In the genomic region with DNA sequence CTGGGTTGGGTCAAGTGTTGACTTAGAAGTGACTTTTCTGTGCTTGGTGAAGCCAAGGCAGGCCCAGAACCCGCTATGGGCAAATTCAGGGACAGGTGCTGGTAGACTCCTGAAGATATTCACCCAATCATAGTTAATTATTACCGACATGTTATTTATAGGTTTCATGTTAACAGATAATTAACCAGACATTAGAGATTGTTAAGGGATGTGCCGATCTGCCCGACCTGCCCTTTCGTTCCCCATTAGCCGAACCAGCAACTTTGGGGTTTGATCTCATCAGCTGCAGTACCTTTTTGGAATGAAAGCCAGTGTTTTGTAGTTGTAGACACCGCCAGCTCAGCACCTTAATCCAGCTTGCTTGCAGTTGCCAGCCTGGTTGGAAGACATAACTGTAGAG, we compare ENCODE assay signal across 25 mouse cellular contexts. TPM values are rescaled to one million over a fixed set of nuclear protein-coding genes. Genes with fewer than 3 reads are reported as not detected.
A peak's percentile ranks its signal among the peaks of the same experiment; 100 is the strongest.
DNase-seq lines count a peak whose midpoint lies in the region; ATAC-seq lines count a peak whose summit lies in the region.
"Had no signal": no experiment of that assay in that cellular context is flagged by ENCODE, and none has a peak within 500 bp of the region (broad histone marks: within the 10 kb centered on the region; RNA-seq: fewer than 3 reads in every experiment).

No protein-coding gene starts in this region.

- WGBS in kidney, embryonic 15.5 days = 80% methylated on average over 7 of the region's 7 CpGs
- WGBS in embryonic facial prominence, embryonic 13.5 days = 68% methylated on average over 7 of the region's 7 CpGs

- no peaks in the 10 kb centered on the region for H3K36me3 ChIP-seq in kidney, embryonic 15.5 days
- H3K36me3 ChIP-seq in embryonic facial prominence, embryonic 13.5 days = no peaks in the 10 kb centered on the region
- H3K36me3 ChIP-seq: liver, embryonic 12.5 days; midbrain, embryonic 12.5 days; neural tube, embryonic 12.5 days had no signal

- H3K4me2 ChIP-seq in kidney, embryonic 15.5 days = no peak overlapping the region
- H3K4me2 ChIP-seq in embryonic facial prominence, embryonic 13.5 days = peak overlapping the region; percentile 92
- H3K4me2 ChIP-seq: liver, embryonic 12.5 days had no signal

- no peak overlapping the region for H3K27ac ChIP-seq in kidney, embryonic 15.5 days
- peak overlapping the region; percentile 56; the same call in 1 of the 2 replicates for H3K27ac ChIP-seq in embryonic facial prominence, embryonic 13.5 days
- H3K27ac ChIP-seq: left cerebral cortex, adult 2 months; liver, embryonic 12.5 days; midbrain, embryonic 12.5 days; neural tube, embryonic 12.5 days had no signal

- H3K9ac ChIP-seq in kidney, embryonic 15.5 days = no peak overlapping the region
- H3K9ac ChIP-seq in embryonic facial prominence, embryonic 13.5 days = peak overlapping the region; percentile 53
- H3K9ac ChIP-seq: forebrain, postnatal 0 days; liver, embryonic 12.5 days; liver, postnatal 0 days; midbrain, embryonic 12.5 days; neural tube, embryonic 12.5 days had no signal

- no peak overlapping the region for H3K4me3 ChIP-seq in kidney, embryonic 15.5 days (replicated peaks)
- H3K4me3 ChIP-seq in embryonic facial prominence, embryonic 13.5 days = peak overlapping the region; percentile 71
- H3K4me3 ChIP-seq: erythroblast, embryonic 14.5 days; left cerebral cortex, adult 2 months; liver, embryonic 12.5 days; midbrain, embryonic 12.5 days; myocyte had no signal

- H3K9me3 ChIP-seq in kidney, embryonic 15.5 days (replicated peaks) = no peaks in the 10 kb centered on the region
- no peaks in the 10 kb centered on the region for H3K9me3 ChIP-seq in embryonic facial prominence, embryonic 13.5 days
- H3K9me3 ChIP-seq: liver, embryonic 12.5 days; midbrain, embryonic 12.5 days; neural tube, embryonic 12.5 days had no signal

- H3K4me1 ChIP-seq in kidney, embryonic 15.5 days = peaks cover 57% of the 10 kb centered on the region
- H3K4me1 ChIP-seq in embryonic facial prominence, embryonic 13.5 days = peaks cover 59% of the 10 kb centered on the region

- no peak for ATAC-seq in kidney, embryonic 15.5 days (replicated peaks; ENCODE audit: low FRiP score)
- ATAC-seq in embryonic facial prominence, embryonic 13.5 days (ENCODE audit: insufficient number of reproducible peaks, insufficient read depth, low FRiP score, low TSS enrichment, low read depth) = no peak
- ATAC-seq: forebrain, postnatal 0 days; intestine, embryonic 16.5 days; liver, embryonic 12.5 days; liver, postnatal 0 days; Patski had no signal

- peak; percentile 80 for DNase-seq in kidney, adult 11 months
- DNase-seq in kidney, adult 8-10 months = peak; percentile 79 to 82
- peak; percentile 60 to 83 for DNase-seq in kidney, postnatal 25 days
- DNase-seq in T-cell, adult 2 months (ENCODE audit: low spot score) = no peak
- DNase-seq in adipocyte (ENCODE audit: low spot score) = no peak
- no peak for DNase-seq in lung, postnatal 10 days
- DNase-seq: adrenal gland, postnatal 25 days; cerebellum, adult 11-12 months; cerebellum, adult 9-11 months; forebrain, postnatal 0 days; gastrocnemius, postnatal 14 days; heart, postnatal 14 days; liver, postnatal 0 days; lung, postnatal 4 days; thymus, postnatal 4 days had no signal

- peaks cover 86% of the 10 kb centered on the region for H3K27me3 ChIP-seq in kidney, embryonic 15.5 days
- H3K27me3 ChIP-seq in embryonic facial prominence, embryonic 13.5 days = peaks cover 66% of the 10 kb centered on the region
- H3K27me3 ChIP-seq: Patski had no signal

RNA-seq across cellular contexts. Expression of a gene that starts 2.1 kb away (rescaled TPM):
- 5.0 and 6.4 TPM in 2 replicates for polyA plus RNA-seq in kidney, embryonic 15.5 days (2015; fragmentation: Nextera tagmentation; extraction: Ambion mirVana)
- 55.8 and 60.4 TPM in 2 replicates for polyA plus RNA-seq in embryonic facial prominence, embryonic 13.5 days (2015; fragmentation: Nextera tagmentation; extraction: Ambion mirVana)

Comparison
In these comparisons a context has a peak if more than half of its experiments do, and no peak if none do; other contexts are left out.
1. DNase-seq: peak in kidney, adult 11 months (single experiment), kidney, adult 8-10 months (2 of 2) and kidney, postnatal 25 days (2 of 2); none in T-cell, adult 2 months (single experiment), adipocyte (single experiment) and lung, postnatal 10 days (single experiment).